Mouse (Mus musculus) hindbrain, embryonic 10.5 days (tissue): ENCODE measurements around the gene Gm19345. TPM values are rescaled to one million over a fixed set of nuclear protein-coding genes. Genes with fewer than 3 reads are reported as not detected.
A peak's percentile ranks its signal among the peaks of the same experiment; 100 is the strongest.

Experiments
- DNase-seq: peaks from one replicate; pipeline ENCODE4 v3.0.0-alpha.2; 2017; ENCODE audit warnings: low spot score
- H3K27ac ChIP-seq: fragments of 300-500 bp; sonication (generic); 2 replicates; pipeline ENCODE4 v1.5.1; 2016; ENCODE audit warnings: mild to moderate bottlenecking, moderate library complexity
- H3K27me3 ChIP-seq: fragments of 300-500 bp; sonication (generic); 2 replicates; pipeline ENCODE4 v1.6.1; 2016; ENCODE audit warnings: mild to moderate bottlenecking; ENCODE audit not compliant: poor library complexity, insufficient read depth, severe bottlenecking
- H3K36me3 ChIP-seq: fragments of 300-500 bp; sonication (generic); 2 replicates; pipeline ENCODE4 v1.6.1; 2016; ENCODE audit warnings: mild to moderate bottlenecking, moderate library complexity
- H3K4me1 ChIP-seq: fragments of 300-500 bp; sonication (generic); replicated peaks from 2 replicates; pipeline ENCODE4 v1.6.1; 2016; ENCODE audit warnings: mild to moderate bottlenecking
- H3K4me3 ChIP-seq: fragments of 300-500 bp; sonication (generic); 2 replicates; pipeline ENCODE4 v1.5.1; 2016; ENCODE audit warnings: mild to moderate bottlenecking, moderate library complexity
- H3K9me3 ChIP-seq: fragments of 300-500 bp; sonication (generic); 2 replicates; pipeline ENCODE4 v1.6.1; 2016; ENCODE audit warnings: mild to moderate bottlenecking, moderate library complexity
- WGBS: fragments of 180-500 bp; shearing (Covaris S2); methylation state at CpG from one replicate; pipeline ENCODE4 v1.1.7; 2016; 5-methylcytosine and 5-hydroxymethylcytosine counted together
- polyA plus RNA-seq: library from polyadenylated mRNA; unstranded; fragments of >200 nt; fragmentation: Nextera tagmentation; extraction: Ambion mirVana; gene quantifications from 2 replicates; pipeline ENCODE4 v1.2.1, GENCODE M21; 2016

The Gm19345 gene
- polyA plus RNA-seq, result 0.20 TPM in 1 of 2 replicates, not detected in the other

- Histone ChIP-seq H3K27me3 (peaks cover 47% of the 10 kb centered on the region), H3K4me1 (peaks cover 15% of the 10 kb centered on the region), H3K4me3 (peak within 1 kb of the TSS; percentile 41), H3K9me3 (peaks cover 10% of the 10 kb centered on the region; the same call in 1 of the 2 replicates), H3K27ac (no peak within 1 kb of the TSS), H3K36me3 (no peaks in the 10 kb centered on the region)
- peak; percentile 32 for DNase-seq
- 6% methylated on average over 33 of the region's 33 CpGs for whole genome bisulfite sequencing
Observed at GRCm38 (mm10) chr7:19851858-19852570, at the start of gene Gm19345. Gene Gm19345 (plus strand): TSS chr7:19852003.

- no peak overlapping the region for H3K4me3 ChIP-seq
- peak; percentile 75 for DNase-seq
- peaks cover 4% of the 10 kb centered on the region for H3K27me3 ChIP-seq
- H3K36me3 ChIP-seq, result no peaks in the 10 kb centered on the region
- H3K27ac ChIP-seq, result no peak overlapping the region
- peaks cover 5% of the 10 kb centered on the region; the same call in 1 of the 2 replicates for H3K9me3 ChIP-seq
- WGBS, result 24% methylated on average over 7 of the region's 7 CpGs
- no peaks in the 10 kb centered on the region for H3K4me1 ChIP-seq
Observed at GRCm38 (mm10) chr7:19802995-19803394, 48.8 kb upstream of the Gm19345 start.

- no peak overlapping the region for H3K4me3 ChIP-seq
- H3K27me3 ChIP-seq, result peaks cover 39% of the 10 kb centered on the region
- no peaks in the 10 kb centered on the region for H3K36me3 ChIP-seq
- peaks cover 5% of the 10 kb centered on the region; the same call in 1 of the 2 replicates for H3K9me3 ChIP-seq
- DNase-seq, result no peak
- peaks cover 18% of the 10 kb centered on the region for H3K4me1 ChIP-seq
- WGBS, result 82% methylated on average over 8 of the region's 8 CpGs
- no peak overlapping the region for H3K27ac ChIP-seq
Observed at GRCm38 (mm10) chr7:19806356-19806969, 45.3 kb upstream of the Gm19345 start.

GRCm38 (mm10) chr7:19809369-19809768 lies 42.4 kb upstream of the Gm19345 start:
- WGBS, result 2% methylated on average over 27 of the region's 27 CpGs
- Histone ChIP-seq H3K36me3 (no peaks in the 10 kb centered on the region), H3K9me3 (peaks cover 5% of the 10 kb centered on the region; the same call in 1 of the 2 replicates), H3K27ac (no peak overlapping the region; the same call in 1 of the 2 replicates), H3K4me3 (peak overlapping the region; percentile 42), H3K4me1 (peaks cover 18% of the 10 kb centered on the region), H3K27me3 (peaks cover 64% of the 10 kb centered on the region)
- DNase-seq, result peak; percentile 31

GRCm38 (mm10) chr7:19811114-19811513 lies 40.7 kb upstream of the Gm19345 start:
- Histone ChIP-seq H3K4me1 (peaks cover 27% of the 10 kb centered on the region), H3K27me3 (peaks cover 81% of the 10 kb centered on the region), H3K9me3 (peaks cover 3% of the 10 kb centered on the region; the same call in 1 of the 2 replicates), H3K27ac (no peak overlapping the region), H3K4me3 (peak overlapping the region; percentile 32), H3K36me3 (no peaks in the 10 kb centered on the region)
- DNase-seq, result peak; percentile 37
- 2% methylated on average over 22 of the region's 22 CpGs for WGBS

GRCm38 (mm10) chr7:19813161-19813560 lies 38.6 kb upstream of the Gm19345 start:
- no peak for DNase-seq
- H3K4me3 ChIP-seq, result no peak overlapping the region
- 79% methylated on average over 4 of the region's 4 CpGs for WGBS
- H3K27me3 ChIP-seq, result peaks cover 100% of the 10 kb centered on the region
- H3K27ac ChIP-seq, result no peak overlapping the region
- H3K36me3 ChIP-seq, result no peaks in the 10 kb centered on the region
- H3K4me1 ChIP-seq, result peaks cover 45% of the 10 kb centered on the region
- peaks cover 3% of the 10 kb centered on the region; the same call in 1 of the 2 replicates for H3K9me3 ChIP-seq

- WGBS, result 81% methylated on average over 6 of the region's 6 CpGs
- Histone ChIP-seq H3K4me1 (peaks cover 44% of the 10 kb centered on the region), H3K27ac (no peak overlapping the region), H3K9me3 (peaks cover 3% of the 10 kb centered on the region; the same call in 1 of the 2 replicates), H3K27me3 (peaks cover 100% of the 10 kb centered on the region), H3K4me3 (no peak overlapping the region), H3K36me3 (no peaks in the 10 kb centered on the region)
- DNase-seq, result no peak
Observed at GRCm38 (mm10) chr7:19813579-19814122, 38.2 kb upstream of the Gm19345 start.

- peaks cover 34% of the 10 kb centered on the region for H3K4me1 ChIP-seq
- 23% methylated on average over 17 of the region's 17 CpGs for WGBS
- H3K4me3 ChIP-seq, result peak overlapping the region; percentile 54
- H3K36me3 ChIP-seq, result no peaks in the 10 kb centered on the region
- H3K27ac ChIP-seq, result peak overlapping the region; percentile 64; the same call in 1 of the 2 replicates
- peaks cover 11% of the 10 kb centered on the region for H3K9me3 ChIP-seq
- H3K27me3 ChIP-seq, result peaks cover 99% of the 10 kb centered on the region
- no peak for DNase-seq
Observed at GRCm38 (mm10) chr7:19815296-19816223, 36.2 kb upstream of the Gm19345 start.

GRCm38 (mm10) chr7:19816224-19816771 lies 35.5 kb upstream of the Gm19345 start:
- under 1% methylated on average over 27 of the region's 28 CpGs for WGBS
- H3K4me1 ChIP-seq, result peaks cover 29% of the 10 kb centered on the region
- H3K36me3 ChIP-seq, result no peaks in the 10 kb centered on the region
- H3K4me3 ChIP-seq, result peak overlapping the region; percentile 54
- peak overlapping the region; percentile 64 for H3K27ac ChIP-seq
- H3K27me3 ChIP-seq, result peaks cover 99% of the 10 kb centered on the region
- peaks cover 16% of the 10 kb centered on the region for H3K9me3 ChIP-seq
- peak; percentile 68 for DNase-seq

- Histone ChIP-seq H3K27me3 (peaks cover 99% of the 10 kb centered on the region), H3K4me1 (peaks cover 33% of the 10 kb centered on the region), H3K36me3 (no peaks in the 10 kb centered on the region), H3K27ac (peak overlapping the region; percentile 70), H3K4me3 (peak overlapping the region; percentile 54), H3K9me3 (peaks cover 21% of the 10 kb centered on the region)
- WGBS, result 6% methylated on average over 15 of the region's 15 CpGs
- DNase-seq, result peak; percentile 63
Observed at GRCm38 (mm10) chr7:19817382-19818105, 34.3 kb upstream of the Gm19345 start.

GRCm38 (mm10) chr7:19818440-19818839 lies 33.4 kb upstream of the Gm19345 start:
- no peak for DNase-seq
- 87% methylated on average over 5 of the region's 5 CpGs for WGBS
- peaks cover 99% of the 10 kb centered on the region for H3K27me3 ChIP-seq
- no peak overlapping the region for H3K27ac ChIP-seq
- H3K9me3 ChIP-seq, result peaks cover 23% of the 10 kb centered on the region
- H3K4me3 ChIP-seq, result no peak overlapping the region
- no peaks in the 10 kb centered on the region for H3K36me3 ChIP-seq
- H3K4me1 ChIP-seq, result peaks cover 39% of the 10 kb centered on the region
